Mouse (Mus musculus) olfactory bulb, adult 2 months (tissue): ENCODE results near the gene Fam174a.

Experiments
- CTCF ChIP-seq: fragments of 200-500 bp; IDR thresholded peaks from 2 replicates; pipeline ENCODE4 v1.5.1; 2012; ENCODE audit warnings: low read depth, mild to moderate bottlenecking, low read length, moderate library complexity; ENCODE audit not compliant: insufficient read depth
- POLR2A ChIP-seq: fragments of 200-500 bp; IDR thresholded peaks from 2 replicates; pipeline ENCODE4 v1.6.1; 2012; ENCODE audit warnings: mild to moderate bottlenecking, low read depth, low read length, moderate library complexity; ENCODE audit not compliant: insufficient read depth

GRCm38 (mm10) chr1:95354146-95354545 is 40.7 kb downstream of the Fam174a start:
- TF ChIP-seq CTCF (no peak), POLR2A (no peak)
